Mouse (Mus musculus) adrenal gland, adult 8-10 months (tissue): ENCODE measurements around the gene Herc6. TPM values are rescaled to one million over a fixed set of nuclear protein-coding genes. Genes with fewer than 3 reads are reported as not detected.

Experiments
- total RNA-seq, 4 experiments: library from RNA; stranded (reverse); gene quantifications; 2 replicates each; pipeline ENCODE4 v1.2.4; 2022

The Herc6 gene
- total RNA-seq, 4 experiments from 2014 or later = 14.2 to 25.0 (median 21.4) TPM

Other genes starting within 250 kb of the Herc6 start
- gene Vmn1r17, start 217.3 kb upstream of the Herc6 start, total RNA-seq = not detected
- under 1 TPM in 1 of 4 experiments, not detected in 3; 0.03 TPM for gene Vmn1r18, start 185.2 kb upstream of the Herc6 start, total RNA-seq
- not detected for gene Vmn1r19, start 177.2 kb upstream of the Herc6 start, total RNA-seq
- not detected for gene Vmn1r20, start 152.1 kb upstream of the Herc6 start, total RNA-seq
- gene Ppm1k, start 45.5 kb upstream of the Herc6 start, total RNA-seq = 10 to 100 TPM; 26.2 to 45.5 (median 38.4) TPM
- 10 to 100 TPM; 12.9 to 15.3 (median 13.2) TPM for gene Pyurf, start 111.1 kb downstream of the Herc6 start, total RNA-seq
- gene Lancl2, start 121.5 kb downstream of the Herc6 start, total RNA-seq = 10 to 100 TPM; 17.8 to 25.3 (median 21.0) TPM
- gene Vopp1, start 244.2 kb downstream of the Herc6 start, total RNA-seq = 10 to 100 TPM; 16.8 to 21.4 (median 17.2) TPM